Mouse (Mus musculus): ENCODE measurements around the gene Amt.

Gene Amt

GRCm38 (mm10) chr9:108339886-108340257 is 43.2 kb downstream of the Amt start:
- DNase-seq, result peak; percentile 45

GRCm38 (mm10) chr9:108340258-108341138 is 43.8 kb downstream of the Amt start:
- no peak for DNase-seq

- DNase-seq, result no peak
Measured at GRCm38 (mm10) chr9:108341139-108341475, 44.5 kb downstream of the Amt start.

GRCm38 (mm10) chr9:108341801-108342200 is 45.1 kb downstream of the Amt start:
- no peak for DNase-seq

- no peak for DNase-seq
Measured at GRCm38 (mm10) chr9:108342301-108342831, 45.7 kb downstream of the Amt start.

GRCm38 (mm10) chr9:108343331-108343730 is 46.7 kb downstream of the Amt start:
- no peak for DNase-seq

- DNase-seq, result no peak
Measured at GRCm38 (mm10) chr9:108343835-108344234, 47.2 kb downstream of the Amt start.

- DNase-seq, result no peak
Measured at GRCm38 (mm10) chr9:108344471-108344870, 47.8 kb downstream of the Amt start.

GRCm38 (mm10) chr9:108347024-108347423 is 50.4 kb downstream of the Amt start:
- DNase-seq, result no peak

GRCm38 (mm10) chr9:108347540-108348289 is 51.1 kb downstream of the Amt start, which contains the start of gene Usp4:
TSS of gene Usp4 (plus strand) at chr9:108347853.
- DNase-seq, result peak; percentile 84

GRCm38 (mm10) chr9:108348290-108348680 is 51.6 kb downstream of the Amt start:
- no peak for DNase-seq

- no peak for DNase-seq
Measured at GRCm38 (mm10) chr9:108349727-108350126, 53.1 kb downstream of the Amt start.

Data from cerebellum, adult 9-10 months (tissue).